Mouse (Mus musculus): ENCODE data around the gene Dcaf12l2.

The Dcaf12l2 gene

GRCm38 (mm10) chrX:44367646-44368521 is at the start of gene Dcaf12l2:
Gene Dcaf12l2, minus strand, starts transcription at chrX:44368342.
- no peak for DNase-seq (ENCODE audit: extremely low spot score, low read depth, low spot score)

DNA sequence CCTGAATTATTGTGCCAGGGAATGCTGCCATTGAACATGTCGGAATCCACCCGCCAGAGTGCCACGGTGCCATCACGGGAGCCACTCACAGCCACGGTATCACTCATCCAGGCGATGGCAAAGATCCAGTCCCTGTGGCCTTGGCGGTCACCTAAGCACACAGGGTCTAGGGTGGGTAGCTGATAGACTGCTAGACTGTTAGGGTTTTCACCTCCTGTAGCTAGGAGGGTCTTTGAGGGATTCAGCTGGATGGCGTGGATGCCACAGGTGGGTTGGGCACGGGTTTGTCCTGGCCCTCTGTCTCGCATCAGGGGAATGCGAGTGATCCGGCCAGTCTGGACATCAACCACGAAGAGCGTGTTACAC is 879 bp downstream of the Dcaf12l2 start:
- no peak for DNase-seq (ENCODE audit: extremely low spot score, low read depth, low spot score)

Data from hindlimb bud, embryonic 11.5 days (tissue).